Mouse (Mus musculus) skeletal muscle tissue, adult 2 months (tissue): Measurements from ENCODE around the gene Vmn1r180.
"Not testable (repeated sequence)": the region's sequence is repeated elsewhere in the genome, so short reads cannot be mapped to it uniquely, and the experiment has no call there.

ENCODE experiments used
- DNase-seq: peaks from one replicate; pipeline ENCODE4 v3.0.0-alpha.2; 2012; ENCODE audit warnings: low read depth, low spot score

The Vmn1r180 gene

DNA sequence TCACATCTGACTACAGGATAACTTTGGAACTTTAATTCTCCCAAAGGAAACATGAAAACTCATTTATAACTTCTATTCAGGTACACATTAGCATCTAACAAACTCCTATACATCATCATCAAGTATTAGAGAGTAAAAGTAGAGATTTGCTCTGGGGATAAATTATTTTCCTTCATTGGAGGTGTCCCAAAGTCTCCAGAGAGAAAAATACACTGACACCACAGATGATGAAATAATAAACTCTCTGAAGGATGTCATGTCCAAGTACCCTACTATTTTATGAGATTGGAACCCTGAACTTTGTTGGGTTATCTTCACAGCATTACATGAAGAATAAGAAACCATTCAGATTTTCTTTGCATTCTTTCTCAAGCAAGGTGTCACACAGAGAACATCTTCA, at the start of gene Vmn1r180:
Gene Vmn1r180 (plus strand): TSS at position 301 of the 400 bp plus-strand sequence.
- DNase-seq = no peak

DNA sequence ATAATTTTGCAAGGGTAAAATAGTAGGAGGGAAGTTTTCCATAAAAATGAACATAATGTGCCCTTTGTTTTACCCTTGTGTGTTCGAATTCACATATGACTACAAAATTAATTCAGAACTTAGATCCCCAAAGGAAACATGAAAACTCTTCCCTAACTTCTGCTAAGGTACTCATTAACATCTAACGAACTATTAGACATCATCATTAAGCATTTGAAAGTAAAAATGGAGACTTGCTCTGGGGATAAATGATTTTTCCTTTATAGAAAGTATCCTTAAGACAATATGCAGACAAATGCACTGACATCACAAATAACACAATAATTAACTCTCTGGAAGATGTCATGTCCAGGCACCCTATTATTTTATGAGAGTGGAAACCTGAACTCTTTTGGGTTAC, 23.8 kb upstream of the Vmn1r180 start, which contains the start of gene Vmn1r179:
Gene Vmn1r179 (plus strand): TSS at position 301 of the 400 bp plus-strand sequence.
- no peak for DNase-seq

GRCm38 (mm10) chr7:23968044-23968443, 17.6 kb downstream of the Vmn1r180 start:
- DNase-seq = not testable (repeated sequence)

DNA sequence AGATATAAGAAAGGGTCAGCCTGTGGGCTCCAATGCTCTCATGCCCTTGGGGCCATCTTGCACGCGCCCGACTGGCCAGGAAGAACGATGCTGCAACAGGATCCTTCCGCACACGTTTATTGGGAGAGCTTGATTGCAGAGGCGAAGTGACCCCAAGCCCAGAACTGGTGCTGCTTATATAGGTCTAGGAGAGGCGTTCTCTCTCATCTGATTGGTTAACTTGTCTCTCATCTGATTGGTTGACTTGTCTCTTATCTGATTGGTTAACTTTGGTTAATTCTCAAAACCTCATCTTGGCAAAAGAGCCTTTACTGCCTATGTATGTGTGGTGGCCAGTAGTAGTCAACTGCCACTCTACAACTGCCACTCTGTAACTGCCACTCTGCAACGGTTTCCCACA, 23.9 kb downstream of the Vmn1r180 start, which contains the start of gene Vmn1r181:
Gene Vmn1r181 (plus strand): TSS at position 301 of the 400 bp plus-strand sequence.
- not testable (repeated sequence) for DNase-seq

DNA sequence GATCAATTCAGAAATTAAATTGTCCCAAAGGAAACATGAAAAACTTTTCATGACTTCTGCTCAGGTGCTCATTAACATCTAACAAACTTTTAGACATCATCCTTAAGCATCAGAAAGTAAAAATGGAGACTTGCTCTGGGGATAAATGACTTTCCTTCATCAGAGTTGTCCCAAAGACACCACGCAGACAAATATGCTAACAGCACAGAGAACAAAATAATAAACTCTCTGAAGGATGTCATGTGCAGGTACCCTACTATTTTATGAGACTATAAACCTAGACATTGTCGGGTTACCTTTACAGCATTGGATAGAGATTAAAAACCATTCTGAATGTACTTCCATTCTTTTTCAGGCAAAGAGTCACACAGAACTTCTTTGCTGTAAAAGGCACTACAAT, 51.0 kb downstream of the Vmn1r180 start, which contains the start of gene V1rd19:
Gene V1rd19 (plus strand): TSS at position 301 of the 400 bp plus-strand sequence.
- no peak for DNase-seq
